Mouse (Mus musculus) cerebellum, postnatal 25 days (tissue): Measurements from ENCODE around the gene Psmd9.
A peak's percentile ranks its signal among the peaks of the same experiment; 100 is the strongest.

ENCODE experiments used
- DNase-seq, 2 experiments: peaks; one replicate each; pipeline ENCODE4 v3.0.0; 2021; ENCODE audit warnings: mixed read lengths in 2 of 2

The Psmd9 gene

GRCm38 (mm10) chr5:123169284-123169683, at the start of gene Psmd9:
Psmd9 (plus strand) TSS chr5:123169413.
- DNase-seq: no peak

- DNase-seq: peak in 1 of 2 experiments; percentile 14
These were observed 48.5 kb upstream of the Psmd9 start for GRCm38 (mm10) chr5:123120624-123121215.

- DNase-seq: peak in 1 of 2 experiments; percentile 52
These were observed 47.0 kb upstream of the Psmd9 start for GRCm38 (mm10) chr5:123122181-123122580.

GRCm38 (mm10) chr5:123125105-123125504, 44.1 kb upstream of the Psmd9 start:
- DNase-seq: no peak

GRCm38 (mm10) chr5:123125638-123126406, 43.4 kb upstream of the Psmd9 start:
- DNase-seq: peak in 1 of 2 experiments; percentile 13

- DNase-seq: peak in 1 of 2 experiments; percentile 5
These were observed 42.2 kb upstream of the Psmd9 start for GRCm38 (mm10) chr5:123127031-123127430.

- DNase-seq: peak in 1 of 2 experiments; percentile 11
These were observed 40.6 kb upstream of the Psmd9 start for GRCm38 (mm10) chr5:123128426-123129169.

- DNase-seq: no peak
These were observed 39.9 kb upstream of the Psmd9 start for GRCm38 (mm10) chr5:123129170-123129757.

- no peak for DNase-seq
These were observed 39.0 kb upstream of the Psmd9 start for GRCm38 (mm10) chr5:123130030-123130813.

GRCm38 (mm10) chr5:123130814-123131148, 38.4 kb upstream of the Psmd9 start:
- peak; percentile 5 to 12 for DNase-seq

- peak; percentile 90 to 94 for DNase-seq
These were observed 36.7 kb upstream of the Psmd9 start, which contains the start of gene Rhof for GRCm38 (mm10) chr5:123132308-123133071. Rhof (minus strand) TSS chr5:123132692.

GRCm38 (mm10) chr5:123133083-123133783, 36.0 kb upstream of the Psmd9 start:
- DNase-seq: peak; percentile 92 to 93

- peak in 1 of 2 experiments; percentile 54 for DNase-seq
These were observed 35.4 kb upstream of the Psmd9 start for GRCm38 (mm10) chr5:123133784-123134143.

- DNase-seq: peak; percentile 73 to 86
These were observed 34.9 kb upstream of the Psmd9 start for GRCm38 (mm10) chr5:123134186-123134874.

- no peak for DNase-seq
These were observed 34.3 kb upstream of the Psmd9 start for GRCm38 (mm10) chr5:123134875-123135382.

- DNase-seq: peak; percentile 69 to 77
These were observed 33.5 kb upstream of the Psmd9 start for GRCm38 (mm10) chr5:123135471-123136360.

GRCm38 (mm10) chr5:123136361-123137043, 32.7 kb upstream of the Psmd9 start:
- DNase-seq: peak; percentile 61 to 78
